Mouse (Mus musculus): ENCODE data around the gene Cnrip1.

Gene Cnrip1

DNA sequence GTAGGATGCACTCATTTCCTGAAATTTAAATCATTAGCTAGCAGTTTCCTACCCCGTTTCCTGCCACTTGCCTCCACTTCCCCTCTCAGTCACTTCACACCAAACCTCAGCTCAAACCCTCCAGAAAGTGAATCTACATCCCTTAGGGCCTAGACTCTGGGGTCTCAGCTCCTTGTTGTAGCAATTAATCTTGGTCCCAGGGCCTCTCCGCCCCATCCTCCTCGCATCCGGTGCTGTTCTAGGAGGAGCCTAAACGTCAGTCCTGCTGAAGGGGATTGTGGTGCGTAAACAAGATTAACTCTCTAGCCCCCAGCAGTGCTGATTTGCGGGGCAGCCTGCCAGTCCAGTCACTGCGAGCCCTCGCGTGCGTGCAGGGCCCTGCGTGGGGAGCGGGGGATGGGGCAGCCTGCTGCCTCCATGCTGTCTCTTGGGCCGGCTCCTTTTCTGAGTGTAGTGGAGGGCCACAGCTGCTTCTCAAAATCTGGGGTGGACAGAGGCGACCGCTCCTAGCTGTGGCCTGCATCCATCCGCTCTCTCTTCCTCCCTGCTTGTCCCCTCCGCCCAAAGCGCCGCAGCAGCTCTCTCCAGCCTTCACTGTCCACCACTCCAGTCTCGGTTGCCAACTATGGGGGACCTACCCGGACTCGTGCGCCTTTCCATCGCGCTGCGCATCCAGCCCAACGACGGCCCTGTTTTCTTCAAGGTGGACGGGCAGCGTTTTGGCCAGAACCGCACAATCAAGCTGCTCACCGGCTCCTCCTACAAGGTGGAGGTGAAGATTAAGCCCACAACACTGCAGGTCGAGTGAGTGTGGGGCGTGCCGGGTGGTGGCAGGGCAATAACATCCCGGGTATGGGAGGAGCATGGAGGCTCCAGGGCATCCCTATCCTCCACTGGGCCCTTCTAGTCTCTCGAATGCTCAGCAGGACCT is at the start of gene Cnrip1, which contains the start of gene Plek:
Gene Cnrip1 (plus strand): TSS at position 42 of the 931 bp plus-strand sequence.
Gene Plek (minus strand): TSS at position 837 of the 931 bp plus-strand sequence.
- no peak; the same call in 1 of the 2 replicates for TF ChIP-seq GATA4 (IDR thresholded peaks at IDR 0.05; ENCODE audit: insufficient replicate concordance, low read length)

DNA sequence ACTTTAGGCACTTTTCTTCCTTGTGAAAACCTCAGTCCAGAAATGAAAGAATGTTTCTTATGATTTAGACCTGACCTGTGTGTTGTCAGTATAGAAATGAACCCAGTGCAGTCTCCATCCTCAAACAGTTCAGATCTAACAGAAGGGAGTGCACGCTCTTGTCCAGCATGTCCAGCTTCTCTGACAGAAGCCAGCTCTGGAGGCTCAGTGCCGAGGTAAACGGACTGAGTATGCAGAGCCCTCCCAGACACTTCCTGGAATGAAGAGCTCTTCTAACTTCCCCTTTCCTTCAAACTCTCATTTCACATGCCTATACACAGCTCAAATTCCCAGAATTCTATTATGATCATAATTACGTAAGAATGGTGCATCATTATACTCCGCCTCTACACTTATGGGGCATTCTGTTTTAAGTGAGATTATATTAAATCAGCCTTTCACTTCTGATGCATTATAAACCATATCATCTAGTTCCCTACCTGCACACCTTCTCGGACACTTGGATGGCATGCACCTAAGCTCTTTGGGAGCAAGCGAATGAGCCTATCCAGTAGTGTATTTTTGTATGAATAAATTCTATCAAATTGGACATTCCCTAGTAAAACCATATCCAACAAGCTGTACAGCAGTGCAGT is 48.5 kb upstream of the Cnrip1 start:
- no peak for TF ChIP-seq GATA4 (IDR thresholded peaks at IDR 0.05; ENCODE audit: insufficient replicate concordance, low read length)

DNA sequence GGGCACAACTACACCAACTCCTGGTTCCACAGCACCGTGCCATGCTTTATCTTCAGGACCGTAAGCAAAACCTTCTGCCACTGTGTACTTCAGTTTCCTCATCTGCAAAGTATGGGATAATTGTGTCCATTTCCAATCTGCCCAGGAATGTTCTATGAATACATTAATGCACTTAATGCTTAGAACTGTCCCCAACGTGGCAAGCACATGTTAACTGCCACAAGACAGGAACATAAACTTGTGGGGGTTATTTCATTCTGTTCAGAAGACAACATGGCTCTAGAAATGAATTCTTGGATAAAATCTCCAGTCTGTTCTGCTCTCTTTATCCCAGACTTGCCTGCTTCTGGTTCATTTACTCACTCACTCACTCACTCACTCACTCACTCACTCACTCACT is 47.6 kb upstream of the Cnrip1 start:
- TF ChIP-seq GATA4 (IDR thresholded peaks at IDR 0.05; ENCODE audit: insufficient replicate concordance, low read length), result no peak

DNA sequence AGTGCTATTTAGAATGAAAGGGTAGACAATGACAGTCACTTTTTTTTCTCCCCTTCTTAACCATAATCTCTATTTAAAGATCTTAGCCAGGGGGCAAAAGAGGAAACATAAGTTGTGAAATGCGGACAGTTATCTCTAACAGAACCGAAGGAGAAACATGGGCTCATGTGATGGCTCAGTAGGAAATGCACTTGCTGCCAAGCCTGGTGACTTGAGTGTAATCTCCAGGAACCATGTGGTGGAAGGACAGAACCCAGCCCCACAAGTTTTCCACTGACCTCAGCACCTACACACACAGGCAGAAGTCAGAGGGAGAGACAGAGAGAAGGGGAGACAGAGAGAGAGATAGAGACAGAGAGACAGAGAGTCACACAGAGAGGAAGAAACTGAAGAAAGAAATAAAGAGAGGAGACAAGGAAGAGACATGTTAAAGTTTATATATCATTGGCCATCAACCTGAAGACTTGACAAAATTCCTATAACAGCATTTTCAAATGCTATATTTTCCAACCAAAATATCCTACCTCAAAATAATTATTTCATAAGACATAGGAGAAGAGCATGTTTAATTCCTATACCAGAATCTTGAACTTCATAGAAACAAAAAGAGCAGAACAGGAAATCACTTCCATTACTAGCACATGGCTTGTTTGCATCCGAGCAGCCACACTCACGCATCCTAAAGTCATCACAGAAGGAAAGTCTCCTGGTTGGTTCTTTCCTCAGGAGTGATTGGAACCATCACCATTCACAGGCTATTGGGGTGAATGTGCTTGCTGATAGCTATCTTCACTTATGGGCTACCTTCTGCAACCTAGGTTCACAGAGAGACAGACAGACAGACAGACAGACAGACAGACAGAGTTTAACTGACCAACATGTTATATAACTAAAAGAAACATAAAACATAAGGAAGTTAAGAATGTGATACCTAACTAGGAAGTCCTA is 46.2 kb upstream of the Cnrip1 start:
- peak; percentile 82; the same call in 1 of the 2 replicates for TF ChIP-seq GATA4 (IDR thresholded peaks at IDR 0.05; ENCODE audit: insufficient replicate concordance, low read length)

GRCm38 (mm10) chr11:17007517-17008173 is 43.7 kb upstream of the Cnrip1 start:
- no peak for TF ChIP-seq GATA4 (IDR thresholded peaks at IDR 0.05; ENCODE audit: insufficient replicate concordance, low read length)

DNA sequence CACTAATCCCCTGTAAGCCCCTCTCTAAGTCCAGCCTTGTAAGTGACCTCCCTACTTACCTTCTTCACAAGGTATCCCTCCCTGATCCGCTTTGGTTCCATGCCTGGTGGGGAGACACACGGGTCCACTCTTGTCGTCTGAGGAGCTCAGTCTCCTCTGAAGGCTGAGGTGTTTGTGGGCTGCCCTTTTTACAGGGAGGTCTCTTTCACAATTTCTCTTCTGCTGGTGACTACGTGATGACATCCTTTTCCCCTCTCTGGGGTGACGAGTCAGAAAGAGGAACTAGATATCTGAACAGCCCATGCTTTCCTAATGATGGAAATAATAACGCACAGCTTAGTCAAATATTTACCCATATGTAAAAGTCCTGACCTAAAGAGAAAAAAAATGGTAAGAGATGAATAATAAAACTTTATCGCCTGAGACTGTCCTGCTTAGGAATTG is 42.9 kb upstream of the Cnrip1 start:
- TF ChIP-seq GATA4 (IDR thresholded peaks at IDR 0.05; ENCODE audit: insufficient replicate concordance, low read length), result no peak

DNA sequence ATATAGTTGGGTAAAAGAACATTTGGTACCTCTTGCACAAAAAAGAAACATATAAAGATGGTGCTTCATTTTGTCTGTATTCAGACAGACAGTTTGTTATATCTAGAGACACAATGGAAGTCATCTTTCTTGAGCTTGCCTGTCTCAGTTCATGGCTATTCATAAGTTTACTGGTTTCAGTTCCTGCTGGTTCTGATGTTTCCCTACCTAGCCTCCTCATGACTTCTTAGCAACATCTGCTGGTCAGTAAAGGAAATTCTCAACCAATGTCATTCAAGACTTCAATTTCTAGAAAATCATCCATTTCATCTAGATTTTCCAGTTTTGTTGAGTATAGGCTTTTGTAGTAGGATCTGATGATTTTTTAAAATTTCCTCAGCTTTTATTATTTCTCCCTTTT is 38.4 kb upstream of the Cnrip1 start:
- TF ChIP-seq GATA4 (IDR thresholded peaks at IDR 0.05; ENCODE audit: insufficient replicate concordance, low read length), result no peak

DNA sequence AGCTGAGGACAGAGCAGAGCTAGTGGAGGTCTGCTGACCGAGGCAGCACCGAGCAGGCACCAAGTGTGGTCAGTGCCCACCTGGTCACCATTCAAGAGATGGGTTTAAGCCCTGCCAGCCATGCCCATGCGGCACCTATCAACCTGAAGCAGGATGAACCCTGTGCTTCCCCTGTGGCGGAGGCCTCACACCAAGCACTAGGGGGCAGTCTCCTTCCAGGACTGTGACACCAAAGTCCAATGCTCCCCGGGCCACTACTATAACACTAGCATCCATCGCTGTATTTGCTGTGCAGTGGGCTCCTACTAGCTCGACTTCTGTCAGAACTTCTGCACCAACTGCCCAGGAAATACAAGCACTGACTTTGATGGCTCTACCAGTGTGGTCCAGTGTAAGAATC is 32.1 kb upstream of the Cnrip1 start:
- TF ChIP-seq GATA4 (IDR thresholded peaks at IDR 0.05; ENCODE audit: insufficient replicate concordance, low read length), result no peak

- no peak for TF ChIP-seq GATA4 (IDR thresholded peaks at IDR 0.05; ENCODE audit: insufficient replicate concordance, low read length)
These were observed 28.2 kb upstream of the Cnrip1 start for GRCm38 (mm10) chr11:17023206-17023605.

DNA sequence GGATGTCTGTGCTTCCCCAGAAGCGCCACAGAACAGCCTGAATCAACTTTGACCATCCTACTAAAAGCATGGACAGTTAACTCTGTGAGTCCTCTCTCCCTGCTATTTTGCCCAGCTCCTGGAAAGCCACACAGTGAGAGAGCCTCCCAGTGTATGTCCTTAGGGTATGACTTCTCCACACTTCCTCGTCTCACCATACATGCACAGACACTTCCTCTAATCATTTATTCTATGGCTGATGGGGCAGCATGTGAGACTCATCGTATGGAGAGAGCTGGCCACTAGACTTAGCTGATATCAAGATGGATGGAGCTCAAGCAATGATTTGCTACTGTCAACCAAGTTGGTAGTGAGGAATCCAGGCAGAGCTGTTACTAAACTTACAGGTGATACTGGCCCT is 27.4 kb upstream of the Cnrip1 start:
- TF ChIP-seq GATA4 (IDR thresholded peaks at IDR 0.05; ENCODE audit: insufficient replicate concordance, low read length), result no peak

- no peak for TF ChIP-seq GATA4 (IDR thresholded peaks at IDR 0.05; ENCODE audit: insufficient replicate concordance, low read length)
These were observed 5.6 kb upstream of the Cnrip1 start for GRCm38 (mm10) chr11:17045806-17046205.

DNA sequence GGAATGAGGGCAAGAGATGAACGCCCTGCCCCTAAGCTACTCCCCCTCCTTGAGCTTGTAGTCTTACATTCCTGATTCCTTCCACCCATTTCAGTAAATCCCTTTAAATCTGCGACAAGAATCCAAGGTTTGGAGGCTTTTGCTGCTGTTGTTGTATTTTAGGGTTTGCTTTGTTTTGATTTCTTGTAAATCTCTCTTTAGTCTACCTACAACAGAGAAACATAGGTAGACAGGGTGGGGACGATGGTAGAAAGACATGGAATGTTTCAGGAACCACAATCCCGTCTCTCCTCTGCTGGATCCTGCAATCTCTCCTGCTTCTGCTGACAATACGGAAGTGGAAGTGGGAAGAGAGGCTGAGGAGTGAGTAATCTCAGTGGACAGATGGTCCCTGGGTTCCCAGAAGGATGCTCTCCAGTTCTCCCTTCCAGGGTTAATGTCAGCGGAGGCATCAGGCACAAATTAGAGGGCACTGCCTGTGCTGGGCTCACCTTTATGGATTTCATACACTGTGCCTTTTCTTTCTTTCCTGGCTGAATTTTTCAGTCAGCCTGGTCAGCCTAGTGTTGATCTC is 1.2 kb downstream of the Cnrip1 start:
- TF ChIP-seq GATA4 (IDR thresholded peaks at IDR 0.05; ENCODE audit: insufficient replicate concordance, low read length), result no peak

- TF ChIP-seq GATA4 (IDR thresholded peaks at IDR 0.05; ENCODE audit: insufficient replicate concordance, low read length), result no peak
These were observed 24.3 kb downstream of the Cnrip1 start for GRCm38 (mm10) chr11:17075656-17076055.

GRCm38 (mm10) chr11:17082086-17082485 is 30.7 kb downstream of the Cnrip1 start:
- TF ChIP-seq GATA4 (IDR thresholded peaks at IDR 0.05; ENCODE audit: insufficient replicate concordance, low read length), result no peak
